Mouse (Mus musculus): ENCODE results near the gene Tial1. TPM values are rescaled to one million over a fixed set of nuclear protein-coding genes. Genes with fewer than 3 reads are reported as not detected.

The Tial1 gene
- polyA plus RNA-seq (2015; fragmentation: Nextera tagmentation; extraction: Ambion mirVana), result 15.4 and 17.2 TPM in 2 replicates

DNA sequence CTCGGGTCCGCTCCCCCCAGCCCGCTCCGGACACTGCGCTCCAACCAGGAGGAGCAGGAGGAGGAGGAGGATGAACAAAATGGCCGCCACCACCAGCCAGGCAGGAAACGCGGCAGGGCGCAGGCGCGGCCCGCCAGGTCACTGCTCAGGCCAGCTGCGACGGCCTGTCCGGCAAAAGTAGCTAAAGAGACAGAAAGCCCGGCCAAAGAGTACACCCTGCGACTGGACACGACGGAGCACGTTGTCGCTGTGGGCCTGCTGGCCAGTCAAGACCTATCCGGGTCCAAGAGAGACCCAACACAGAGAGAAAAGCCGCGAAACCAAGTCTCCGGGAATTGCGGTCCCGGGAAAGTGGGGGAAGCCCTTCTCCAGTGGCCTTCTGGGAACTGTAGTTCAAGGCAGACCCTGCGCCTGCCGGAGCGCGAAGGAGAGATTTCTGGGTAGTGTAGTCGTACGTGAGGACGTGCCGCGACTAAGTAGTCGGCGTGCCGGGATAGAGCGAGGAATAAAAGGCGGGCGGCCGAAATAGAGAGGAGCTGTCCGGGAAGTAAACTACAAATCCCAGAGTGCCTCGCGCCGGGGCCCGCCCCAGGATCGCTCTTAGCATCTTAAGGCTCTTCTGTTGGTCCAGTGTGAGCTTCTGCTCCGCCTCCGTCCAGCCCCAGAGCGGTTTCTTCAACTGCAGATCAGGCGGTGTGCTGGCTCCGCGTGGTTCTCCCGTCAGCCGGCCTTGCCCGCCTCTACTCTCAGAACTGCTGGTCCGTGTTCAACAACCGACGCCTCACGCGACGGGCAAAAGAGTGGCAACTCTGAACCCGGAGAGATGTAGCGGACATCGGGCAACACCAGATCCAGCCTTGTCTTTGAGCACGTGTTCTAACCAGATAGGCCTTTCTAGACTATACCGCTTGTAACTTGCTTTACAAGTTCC is at the start of gene Tial1:
Tial1 (minus strand) TSS at position 433 of the 931 bp plus-strand sequence.
- H3K27ac ChIP-seq (ENCODE audit: low read length), result peak within 1 kb of the TSS; percentile 97
- no peaks in the 10 kb centered on the region for H3K27me3 ChIP-seq (replicated peaks; ENCODE audit: insufficient read depth, low read length)
- H3K4me1 ChIP-seq (ENCODE audit: insufficient read depth, low read depth, low read length), result peaks cover 4% of the 10 kb centered on the region; the same call in 1 of the 2 replicates
- peak within 1 kb of the TSS; percentile 85 for H3K9ac ChIP-seq (replicated peaks; ENCODE audit: low read depth)
- ATAC-seq (peak; percentile 99), DNase-seq (ENCODE audit: low spot score) (peak; percentile 100)
- no peaks in the 10 kb centered on the region for H3K36me3 ChIP-seq (ENCODE audit: insufficient read depth, low read length)
- TF ChIP-seq EP300 (IDR thresholded peaks at IDR 0.05) (no peak), CTCF (IDR thresholded peaks at IDR 0.05) (no peak)
- H3K9me3 ChIP-seq (ENCODE audit: low read length), result no peaks in the 10 kb centered on the region
- H3K4me2 ChIP-seq (replicated peaks; ENCODE audit: low read depth, low read length), result peak within 1 kb of the TSS; percentile 96
- peak within 1 kb of the TSS; percentile 82 for H3K4me3 ChIP-seq (ENCODE audit: low read depth, low read length)
- under 1% methylated on average over 69 of the region's 69 CpGs for WGBS

DNA sequence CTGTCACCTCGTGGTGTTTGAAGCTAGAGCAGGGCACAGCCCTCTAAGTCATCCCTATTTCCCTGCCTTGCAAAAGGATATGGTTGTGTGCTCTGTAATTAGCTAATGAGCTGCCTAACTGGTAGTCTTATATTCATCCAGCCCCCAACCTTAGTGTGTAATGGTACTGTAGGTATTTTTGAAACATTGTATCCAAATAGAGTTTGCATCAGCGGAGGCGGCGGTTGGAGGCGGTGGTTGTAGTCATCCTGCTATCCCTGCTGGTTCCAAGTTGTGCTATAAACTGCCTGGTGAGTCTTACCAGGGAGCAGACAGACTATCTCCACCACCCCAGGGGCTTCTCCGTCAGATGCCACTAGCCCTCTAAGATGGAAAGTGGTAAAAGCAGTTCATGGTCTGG is 42.6 kb upstream of the Tial1 start:
- 83% methylated on average over 6 of the region's 6 CpGs for WGBS

DNA sequence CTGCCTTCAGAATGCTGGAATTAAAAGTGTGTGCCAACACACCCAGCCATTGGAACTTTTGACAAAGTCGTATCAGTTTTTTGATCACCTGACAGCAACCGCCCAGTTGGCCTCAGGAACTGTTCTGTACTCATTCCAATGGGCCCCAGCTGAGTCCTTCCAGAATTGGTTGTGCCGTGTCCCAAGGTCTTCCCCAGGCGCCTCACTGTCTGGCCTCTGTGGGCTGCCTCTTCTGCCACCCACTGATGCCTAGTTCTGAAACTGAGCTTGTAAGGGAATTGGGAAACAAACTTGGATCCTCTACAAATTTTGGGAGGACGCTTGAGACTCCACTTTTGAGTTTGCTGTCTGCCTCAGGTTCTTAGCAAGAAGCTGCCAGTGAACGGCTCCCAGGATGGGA is 38.3 kb upstream of the Tial1 start:
- H3K4me2 ChIP-seq (replicated peaks; ENCODE audit: low read depth, low read length), result no peak overlapping the region
- no peaks in the 10 kb centered on the region for H3K36me3 ChIP-seq (ENCODE audit: insufficient read depth, low read length)
- no peak for DNase-seq (ENCODE audit: low spot score)
- no peak overlapping the region for H3K9ac ChIP-seq (replicated peaks; ENCODE audit: low read depth)
- ATAC-seq, result no peak
- no peaks in the 10 kb centered on the region for H3K9me3 ChIP-seq (ENCODE audit: low read length)
- no peaks in the 10 kb centered on the region for H3K4me1 ChIP-seq (ENCODE audit: insufficient read depth, low read depth, low read length)
- no peak overlapping the region for H3K4me3 ChIP-seq (ENCODE audit: low read depth, low read length)
- WGBS, result 69% methylated on average over 6 of the region's 6 CpGs
- no peak overlapping the region for H3K27ac ChIP-seq (ENCODE audit: low read length)
- TF ChIP-seq EP300 (IDR thresholded peaks at IDR 0.05), result no peak
- TF ChIP-seq CTCF (IDR thresholded peaks at IDR 0.05), result no peak
- no peaks in the 10 kb centered on the region for H3K27me3 ChIP-seq (replicated peaks; ENCODE audit: insufficient read depth, low read length)

More for the DNA sequence above, 42.6 kb upstream of the Tial1 start:
- TF ChIP-seq EP300 (IDR thresholded peaks at IDR 0.05) (no peak), CTCF (IDR thresholded peaks at IDR 0.05) (no peak)
- no peaks in the 10 kb centered on the region for H3K27me3 ChIP-seq (replicated peaks; ENCODE audit: insufficient read depth, low read length)
- H3K27ac ChIP-seq (ENCODE audit: low read length), result no peak overlapping the region
- DNase-seq (ENCODE audit: low spot score) (no peak), ATAC-seq (no peak)
- H3K4me2 ChIP-seq (replicated peaks; ENCODE audit: low read depth, low read length), result no peak overlapping the region
- no peaks in the 10 kb centered on the region for H3K9me3 ChIP-seq (ENCODE audit: low read length)
- no peaks in the 10 kb centered on the region for H3K4me1 ChIP-seq (ENCODE audit: insufficient read depth, low read depth, low read length)
- no peaks in the 10 kb centered on the region for H3K36me3 ChIP-seq (ENCODE audit: insufficient read depth, low read length)
- H3K4me3 ChIP-seq (ENCODE audit: low read depth, low read length), result no peak overlapping the region
- no peak overlapping the region for H3K9ac ChIP-seq (replicated peaks; ENCODE audit: low read depth)

DNA sequence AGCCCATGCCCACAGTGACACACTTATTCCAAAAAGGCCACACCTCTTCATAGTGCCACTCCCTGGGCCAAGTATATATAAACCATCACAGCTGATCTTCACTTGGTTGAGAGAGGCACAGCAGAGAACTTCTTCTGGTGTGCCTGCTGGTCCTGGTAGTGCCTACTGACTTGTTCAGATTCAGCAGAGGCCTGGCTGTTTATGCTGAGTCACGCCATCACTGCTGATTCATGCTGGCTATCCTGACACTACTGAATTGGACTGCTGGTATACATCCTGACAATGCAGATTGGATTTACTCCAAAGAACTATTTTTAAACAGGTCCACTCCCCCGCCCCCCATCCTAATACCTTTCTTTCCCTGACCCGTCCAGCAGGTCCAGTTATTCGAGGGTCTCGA is 33.0 kb upstream of the Tial1 start:
- H3K27ac ChIP-seq (ENCODE audit: low read length), result no peak overlapping the region
- no peak for ATAC-seq
- 89% methylated on average over 5 of the region's 5 CpGs for WGBS
- H3K9me3 ChIP-seq (ENCODE audit: low read length), result no peaks in the 10 kb centered on the region
- H3K4me1 ChIP-seq (ENCODE audit: insufficient read depth, low read depth, low read length), result no peaks in the 10 kb centered on the region
- H3K4me2 ChIP-seq (replicated peaks; ENCODE audit: low read depth, low read length), result no peak overlapping the region
- no peaks in the 10 kb centered on the region for H3K27me3 ChIP-seq (replicated peaks; ENCODE audit: insufficient read depth, low read length)
- H3K9ac ChIP-seq (replicated peaks; ENCODE audit: low read depth), result no peak overlapping the region
- no peak overlapping the region for H3K4me3 ChIP-seq (ENCODE audit: low read depth, low read length)
- no peak for DNase-seq (ENCODE audit: low spot score)
- no peaks in the 10 kb centered on the region for H3K36me3 ChIP-seq (ENCODE audit: insufficient read depth, low read length)
- no peak for TF ChIP-seq EP300 (IDR thresholded peaks at IDR 0.05)
- TF ChIP-seq CTCF (IDR thresholded peaks at IDR 0.05), result no peak

DNA sequence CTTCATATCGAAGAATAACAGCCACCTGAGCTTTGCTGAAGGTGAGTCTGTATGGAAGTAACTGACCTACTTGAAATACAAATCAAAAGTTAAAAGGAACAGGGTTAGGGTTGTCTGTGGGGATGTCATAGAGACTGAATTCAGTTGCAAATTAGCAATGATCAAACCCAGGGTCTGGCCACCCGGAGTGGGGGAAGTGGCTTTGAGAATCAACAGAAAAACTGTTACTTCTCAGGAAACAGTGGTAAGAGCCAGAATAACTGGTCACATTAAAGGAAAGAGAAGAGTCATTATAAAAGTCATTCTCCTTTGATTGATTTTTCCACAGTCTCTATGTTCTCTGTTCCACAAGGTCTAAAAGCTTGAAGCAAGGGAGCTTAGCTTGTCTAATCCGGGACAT is 27.5 kb upstream of the Tial1 start:
- DNase-seq (ENCODE audit: low spot score) (no peak), ATAC-seq (no peak)
- WGBS, result 97% methylated on average over 3 of the region's 3 CpGs
- Histone ChIP-seq H3K9me3 (ENCODE audit: low read length) (no peaks in the 10 kb centered on the region), H3K4me1 (ENCODE audit: insufficient read depth, low read depth, low read length) (no peaks in the 10 kb centered on the region), H3K4me3 (ENCODE audit: low read depth, low read length) (no peak overlapping the region), H3K27me3 (replicated peaks; ENCODE audit: insufficient read depth, low read length) (no peaks in the 10 kb centered on the region), H3K36me3 (ENCODE audit: insufficient read depth, low read length) (no peaks in the 10 kb centered on the region), H3K9ac (replicated peaks; ENCODE audit: low read depth) (no peak overlapping the region), H3K4me2 (replicated peaks; ENCODE audit: low read depth, low read length) (no peak overlapping the region), H3K27ac (ENCODE audit: low read length) (no peak overlapping the region)
- TF ChIP-seq CTCF (IDR thresholded peaks at IDR 0.05), result no peak
- TF ChIP-seq EP300 (IDR thresholded peaks at IDR 0.05), result no peak

DNA sequence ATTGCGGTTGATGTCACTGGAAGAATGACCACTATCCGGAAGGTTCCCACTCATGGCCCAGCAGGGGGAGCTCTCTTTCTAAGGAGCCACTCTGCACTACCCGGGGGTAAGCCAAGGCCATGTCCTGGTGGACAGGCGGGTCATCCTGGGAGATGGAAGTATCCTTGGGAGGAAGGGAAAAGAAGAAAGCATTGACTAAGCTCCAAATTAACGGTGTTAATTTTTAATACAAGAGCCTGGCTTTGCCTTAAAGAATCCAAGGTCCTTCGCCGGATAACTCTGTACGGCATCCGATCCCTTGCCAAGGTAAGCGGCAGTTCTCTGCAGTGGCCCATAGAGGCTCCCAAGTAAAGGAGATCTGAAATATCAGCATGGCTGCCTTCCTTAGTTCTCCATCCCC is 12.8 kb upstream of the Tial1 start:
- Histone ChIP-seq H3K4me2 (replicated peaks; ENCODE audit: low read depth, low read length) (no peak overlapping the region), H3K36me3 (ENCODE audit: insufficient read depth, low read length) (no peaks in the 10 kb centered on the region), H3K4me3 (ENCODE audit: low read depth, low read length) (no peak overlapping the region), H3K4me1 (ENCODE audit: insufficient read depth, low read depth, low read length) (no peaks in the 10 kb centered on the region), H3K27me3 (replicated peaks; ENCODE audit: insufficient read depth, low read length) (no peaks in the 10 kb centered on the region), H3K9ac (replicated peaks; ENCODE audit: low read depth) (no peak overlapping the region), H3K9me3 (ENCODE audit: low read length) (no peaks in the 10 kb centered on the region), H3K27ac (ENCODE audit: low read length) (no peak overlapping the region)
- peak; percentile 77 for DNase-seq (ENCODE audit: low spot score)
- no peak for TF ChIP-seq EP300 (IDR thresholded peaks at IDR 0.05)
- TF ChIP-seq CTCF (IDR thresholded peaks at IDR 0.05), result peak; percentile 79
- peak; percentile 87 for ATAC-seq
- WGBS, result 46% methylated on average over 10 of the region's 10 CpGs

All from lung, postnatal 0 days (tissue).